Mouse (Mus musculus): ENCODE data around the gene Fshr. TPM values are rescaled to one million over a fixed set of nuclear protein-coding genes. Genes with fewer than 3 reads are reported as not detected.

Fshr gene
- polyA plus RNA-seq, 1 experiment, result not detected

DNA sequence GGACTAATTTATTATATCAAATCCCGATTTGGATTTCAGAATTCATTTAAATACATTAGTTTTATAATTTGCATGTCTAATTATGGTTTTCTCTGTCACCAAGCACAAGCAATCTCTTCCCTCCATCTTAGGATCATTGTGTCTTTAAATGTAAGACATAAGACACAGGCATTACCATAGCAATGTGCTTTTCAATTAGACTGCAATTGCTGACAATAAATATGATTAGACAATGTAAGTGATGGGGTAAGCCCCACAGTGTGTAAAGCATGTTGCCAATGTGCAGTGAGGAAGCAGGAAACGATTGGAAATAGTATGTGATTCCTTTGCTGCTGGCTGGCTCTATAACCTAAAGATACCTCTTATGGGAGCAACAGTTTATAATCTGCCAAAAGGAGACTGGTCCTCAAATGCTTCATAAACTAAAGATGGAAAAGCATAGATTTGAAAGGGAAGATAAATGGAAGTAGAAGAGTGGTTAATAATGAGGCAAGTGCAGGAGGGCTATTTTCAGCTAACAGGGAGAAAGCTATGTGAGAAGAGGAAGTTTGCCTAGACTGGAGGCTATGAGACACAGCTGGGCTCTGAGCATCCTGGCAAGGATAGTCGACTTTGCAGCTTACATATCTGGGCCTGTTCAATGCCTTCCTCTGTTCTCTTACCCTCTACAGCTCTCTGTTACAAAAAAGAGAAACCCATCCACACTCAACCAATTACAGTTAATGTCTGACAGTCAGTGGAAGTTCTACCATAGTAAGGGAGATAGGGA, 136.0 kb downstream of the Fshr start:
- no peak overlapping the region for H3K27ac ChIP-seq (ENCODE audit: insufficient read depth, low read depth, low read length)
- 68% methylated on average over 3 of the region's 3 CpGs for WGBS
- no peak for DNase-seq
- TF ChIP-seq CTCF (conservative IDR thresholded peaks at IDR 0.05; ENCODE audit: insufficient read depth, insufficient read length, low read depth, low read length) (no peak), POLR2A (IDR thresholded peaks at IDR 0.05; ENCODE audit: low read depth, low read length) (no peak)
- H3K27me3 ChIP-seq (replicated peaks; ENCODE audit: control insufficient read depth, insufficient read depth, low read length), result no peaks in the 10 kb centered on the region
- H3K36me3 ChIP-seq (ENCODE audit: control insufficient read depth, insufficient read depth, low read length), result no peaks in the 10 kb centered on the region
- no peak overlapping the region for H3K4me3 ChIP-seq (ENCODE audit: insufficient read depth, low read depth, low read length)
- peaks cover 3% of the 10 kb centered on the region; the same call in 1 of the 2 replicates for H3K4me1 ChIP-seq (ENCODE audit: control insufficient read depth, insufficient read depth, low read length)

DNA sequence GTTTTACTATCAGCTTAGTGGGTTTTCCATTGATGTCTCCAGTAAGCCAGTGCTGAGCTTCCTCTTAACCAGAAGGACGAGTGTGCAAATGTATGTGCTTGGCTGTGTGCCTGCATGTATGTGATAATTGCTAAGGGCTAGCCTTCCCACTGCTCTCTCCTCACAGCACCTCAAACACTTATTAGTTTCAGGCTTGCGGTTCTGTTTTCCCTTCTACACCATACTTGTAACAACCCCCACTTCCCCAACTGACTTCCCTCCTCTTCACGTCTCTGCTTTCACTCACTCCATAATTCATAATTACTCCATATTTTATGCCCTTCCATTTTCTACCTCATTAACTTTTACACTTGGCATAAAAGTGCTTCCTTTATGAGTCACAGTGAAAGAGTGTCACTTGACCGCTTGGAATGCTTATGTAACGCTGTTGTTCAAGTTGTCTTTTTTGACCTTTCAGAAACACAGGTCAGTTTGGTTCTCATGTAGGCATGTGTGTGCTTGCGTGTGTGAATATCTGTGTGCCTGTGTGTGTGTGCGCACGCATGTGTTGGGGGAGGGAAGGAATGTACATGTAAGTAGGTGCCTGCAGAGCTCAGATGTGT, 138.0 kb downstream of the Fshr start:
- WGBS, result 58% methylated on average over 8 of the region's 8 CpGs
- no peak overlapping the region for H3K27ac ChIP-seq (ENCODE audit: insufficient read depth, low read depth, low read length)
- peak; percentile 2 for DNase-seq
- TF ChIP-seq POLR2A (IDR thresholded peaks at IDR 0.05; ENCODE audit: low read depth, low read length), result no peak
- no peak for TF ChIP-seq CTCF (conservative IDR thresholded peaks at IDR 0.05; ENCODE audit: insufficient read depth, insufficient read length, low read depth, low read length)
- no peak overlapping the region for H3K4me3 ChIP-seq (ENCODE audit: insufficient read depth, low read depth, low read length)
- H3K27me3 ChIP-seq (replicated peaks; ENCODE audit: control insufficient read depth, insufficient read depth, low read length), result no peaks in the 10 kb centered on the region
- H3K4me1 ChIP-seq (ENCODE audit: control insufficient read depth, insufficient read depth, low read length), result peaks cover 3% of the 10 kb centered on the region; the same call in 1 of the 2 replicates
- H3K36me3 ChIP-seq (ENCODE audit: control insufficient read depth, insufficient read depth, low read length), result no peaks in the 10 kb centered on the region

DNA sequence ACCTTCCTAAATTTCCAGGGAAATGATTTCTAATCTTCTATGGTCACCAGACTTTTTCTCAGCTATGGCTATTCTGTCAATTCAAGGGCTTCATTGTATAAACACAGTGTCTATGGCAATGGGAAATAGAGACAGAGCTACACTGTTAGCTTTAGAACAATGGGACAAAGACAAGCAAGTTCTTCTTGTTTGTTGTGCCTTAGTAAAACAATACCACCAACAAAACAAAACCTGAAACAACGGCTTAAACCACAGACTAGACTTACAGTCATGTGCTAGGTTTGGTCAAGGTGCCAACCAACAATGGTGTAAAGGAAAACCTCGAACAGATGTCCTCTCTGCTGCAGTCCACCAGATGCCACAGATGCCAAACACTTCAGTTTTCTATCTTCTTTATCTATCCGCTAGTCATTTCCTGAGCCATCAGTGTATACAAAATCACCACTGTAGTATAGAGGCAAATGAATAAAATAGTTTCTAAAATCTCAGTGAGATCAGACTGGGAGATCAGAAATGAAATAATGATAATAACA, 149.4 kb downstream of the Fshr start:
- no peak overlapping the region for H3K27ac ChIP-seq (ENCODE audit: insufficient read depth, low read depth, low read length)
- DNase-seq, result no peak
- no peaks in the 10 kb centered on the region for H3K36me3 ChIP-seq (ENCODE audit: control insufficient read depth, insufficient read depth, low read length)
- no peaks in the 10 kb centered on the region for H3K4me1 ChIP-seq (ENCODE audit: control insufficient read depth, insufficient read depth, low read length)
- no peak overlapping the region for H3K4me3 ChIP-seq (ENCODE audit: insufficient read depth, low read depth, low read length)
- 83% methylated on average over 3 of the region's 3 CpGs for WGBS
- no peaks in the 10 kb centered on the region for H3K27me3 ChIP-seq (replicated peaks; ENCODE audit: control insufficient read depth, insufficient read depth, low read length)
- TF ChIP-seq CTCF (conservative IDR thresholded peaks at IDR 0.05; ENCODE audit: insufficient read depth, insufficient read length, low read depth, low read length), result no peak
- TF ChIP-seq POLR2A (IDR thresholded peaks at IDR 0.05; ENCODE audit: low read depth, low read length), result no peak

DNA sequence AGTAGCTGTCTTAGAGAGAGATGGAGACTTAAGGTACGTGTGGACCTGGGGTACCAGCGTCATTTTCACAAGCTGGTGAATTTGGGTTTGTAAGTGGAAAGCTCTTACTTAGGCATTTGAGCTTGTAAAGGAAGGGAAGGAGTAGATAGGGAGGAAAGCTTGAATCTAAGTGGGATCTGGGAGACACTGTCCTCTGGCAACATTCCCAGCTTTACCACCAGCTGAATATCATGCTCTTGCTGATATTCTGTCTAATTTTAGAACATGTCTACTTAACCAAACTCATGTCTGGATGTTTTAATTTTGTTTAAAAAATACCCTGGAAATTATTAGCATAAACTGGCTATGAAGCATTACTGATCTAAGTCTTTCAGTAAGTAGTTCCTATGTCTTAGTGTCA, 151.4 kb downstream of the Fshr start:
- H3K4me3 ChIP-seq (ENCODE audit: insufficient read depth, low read depth, low read length), result no peak overlapping the region
- 91% methylated on average over 2 of the region's 2 CpGs for WGBS
- no peaks in the 10 kb centered on the region for H3K4me1 ChIP-seq (ENCODE audit: control insufficient read depth, insufficient read depth, low read length)
- H3K36me3 ChIP-seq (ENCODE audit: control insufficient read depth, insufficient read depth, low read length), result no peaks in the 10 kb centered on the region
- TF ChIP-seq POLR2A (IDR thresholded peaks at IDR 0.05; ENCODE audit: low read depth, low read length) (no peak), CTCF (conservative IDR thresholded peaks at IDR 0.05; ENCODE audit: insufficient read depth, insufficient read length, low read depth, low read length) (no peak)
- H3K27ac ChIP-seq (ENCODE audit: insufficient read depth, low read depth, low read length), result no peak overlapping the region
- no peak for DNase-seq
- H3K27me3 ChIP-seq (replicated peaks; ENCODE audit: control insufficient read depth, insufficient read depth, low read length), result no peaks in the 10 kb centered on the region

DNA sequence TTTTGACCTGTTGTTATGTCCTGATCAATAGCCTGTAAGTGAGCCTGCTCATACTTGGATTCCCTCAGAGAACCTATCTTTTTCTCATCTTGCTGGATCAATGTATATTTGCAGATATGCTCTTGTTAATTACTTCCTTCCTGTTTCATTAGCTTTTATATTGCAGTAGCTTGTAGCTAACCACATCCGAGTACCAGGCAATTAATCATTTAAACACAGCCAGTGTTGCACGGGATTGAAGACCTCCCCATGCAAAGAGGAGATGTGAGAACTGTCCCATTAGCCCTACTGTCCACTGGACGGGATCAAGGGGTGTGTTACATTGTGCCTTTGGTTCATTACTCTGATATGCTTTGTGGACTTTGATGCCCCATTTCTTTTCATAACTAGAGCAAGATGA, 154.5 kb downstream of the Fshr start:
- Histone ChIP-seq H3K4me1 (ENCODE audit: control insufficient read depth, insufficient read depth, low read length) (no peaks in the 10 kb centered on the region), H3K27ac (ENCODE audit: insufficient read depth, low read depth, low read length) (no peak overlapping the region), H3K36me3 (ENCODE audit: control insufficient read depth, insufficient read depth, low read length) (no peaks in the 10 kb centered on the region), H3K27me3 (replicated peaks; ENCODE audit: control insufficient read depth, insufficient read depth, low read length) (no peaks in the 10 kb centered on the region), H3K4me3 (ENCODE audit: insufficient read depth, low read depth, low read length) (no peak overlapping the region)
- DNase-seq, result no peak
- TF ChIP-seq CTCF (conservative IDR thresholded peaks at IDR 0.05; ENCODE audit: insufficient read depth, insufficient read length, low read depth, low read length), result no peak
- 28% methylated on average over 3 of the region's 3 CpGs for WGBS

DNA sequence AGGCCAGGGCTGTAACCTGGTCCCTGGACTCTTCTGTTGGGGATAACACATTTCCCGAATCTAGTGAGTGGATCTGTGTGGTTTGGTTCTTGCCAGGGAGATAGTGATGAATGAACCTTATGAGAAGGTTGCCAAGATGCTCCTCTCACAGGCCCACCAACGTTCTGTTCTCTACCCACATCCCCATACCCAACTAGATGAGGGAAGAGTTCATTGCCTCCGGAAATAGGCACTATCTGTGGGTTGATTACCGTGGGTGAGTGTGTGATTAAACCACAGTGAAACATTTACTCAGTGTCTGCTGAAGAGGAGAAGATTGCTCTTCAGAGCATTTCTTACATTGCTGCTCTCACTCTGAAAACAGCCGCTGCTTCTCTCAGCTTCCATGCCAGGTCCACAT, 163.8 kb downstream of the Fshr start:
- H3K4me1 ChIP-seq (ENCODE audit: control insufficient read depth, insufficient read depth, low read length), result no peaks in the 10 kb centered on the region
- 69% methylated on average over 5 of the region's 5 CpGs for WGBS
- no peaks in the 10 kb centered on the region for H3K27me3 ChIP-seq (replicated peaks; ENCODE audit: control insufficient read depth, insufficient read depth, low read length)
- no peaks in the 10 kb centered on the region for H3K36me3 ChIP-seq (ENCODE audit: control insufficient read depth, insufficient read depth, low read length)
- H3K4me3 ChIP-seq (ENCODE audit: insufficient read depth, low read depth, low read length), result no peak overlapping the region
- no peak for DNase-seq
- TF ChIP-seq POLR2A (IDR thresholded peaks at IDR 0.05; ENCODE audit: low read depth, low read length) (no peak), CTCF (conservative IDR thresholded peaks at IDR 0.05; ENCODE audit: insufficient read depth, insufficient read length, low read depth, low read length) (no peak)
- H3K27ac ChIP-seq (ENCODE audit: insufficient read depth, low read depth, low read length), result no peak overlapping the region

DNA sequence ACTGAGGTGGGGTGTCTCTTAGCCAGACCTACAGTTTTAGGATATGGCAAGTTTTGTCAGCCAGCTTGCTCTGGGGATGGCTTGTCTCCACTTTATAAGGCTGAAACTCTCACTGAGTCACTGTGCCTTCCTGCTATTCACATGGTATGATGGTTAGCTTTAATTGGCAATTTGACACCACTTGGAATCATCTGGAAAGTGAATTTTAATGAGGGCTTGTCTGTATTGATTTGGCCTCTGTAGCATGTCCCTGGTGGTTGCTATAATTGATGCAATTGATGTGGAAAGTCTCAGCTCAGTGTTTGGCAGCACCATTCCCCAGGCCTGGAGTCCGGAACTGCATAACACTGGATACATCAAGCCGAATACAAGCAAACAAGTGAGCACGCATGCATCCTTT, 164.4 kb downstream of the Fshr start:
- no peak overlapping the region for H3K4me3 ChIP-seq (ENCODE audit: insufficient read depth, low read depth, low read length)
- H3K36me3 ChIP-seq (ENCODE audit: control insufficient read depth, insufficient read depth, low read length), result no peaks in the 10 kb centered on the region
- no peaks in the 10 kb centered on the region for H3K27me3 ChIP-seq (replicated peaks; ENCODE audit: control insufficient read depth, insufficient read depth, low read length)
- DNase-seq, result no peak
- no peak overlapping the region for H3K27ac ChIP-seq (ENCODE audit: insufficient read depth, low read depth, low read length)
- 96% methylated on average over 3 of the region's 3 CpGs for WGBS
- H3K4me1 ChIP-seq (ENCODE audit: control insufficient read depth, insufficient read depth, low read length), result no peaks in the 10 kb centered on the region
- TF ChIP-seq CTCF (conservative IDR thresholded peaks at IDR 0.05; ENCODE audit: insufficient read depth, insufficient read length, low read depth, low read length) (no peak), POLR2A (IDR thresholded peaks at IDR 0.05; ENCODE audit: low read depth, low read length) (no peak)
